Mouse (Mus musculus): ENCODE measurements around the gene Actr8.

The Actr8 gene

GRCm38 (mm10) chr14:30041836-30042235, 63.7 kb downstream of the Actr8 start:
- DNase-seq: no peak

GRCm38 (mm10) chr14:30043356-30043940, 65.3 kb downstream of the Actr8 start:
- no peak for DNase-seq

GRCm38 (mm10) chr14:30045239-30045638, 67.1 kb downstream of the Actr8 start:
- DNase-seq: no peak

GRCm38 (mm10) chr14:30045704-30046220, 67.6 kb downstream of the Actr8 start:
- no peak for DNase-seq

GRCm38 (mm10) chr14:30046976-30047375, 68.8 kb downstream of the Actr8 start:
- DNase-seq: no peak

GRCm38 (mm10) chr14:30048049-30048448, 69.9 kb downstream of the Actr8 start:
- no peak for DNase-seq

GRCm38 (mm10) chr14:30050280-30050679, 72.1 kb downstream of the Actr8 start:
- DNase-seq: no peak

- DNase-seq: no peak
Observed at GRCm38 (mm10) chr14:30054922-30055321, 76.8 kb downstream of the Actr8 start.

Measured in lung, postnatal 36 days (tissue).